Mouse (Mus musculus): ENCODE measurements around the gene Rpn2. TPM values are rescaled to one million over a fixed set of nuclear protein-coding genes. Genes with fewer than 3 reads are reported as not detected.
A peak's percentile ranks its signal among the peaks of the same experiment; 100 is the strongest.

Rpn2 gene
- polyA plus RNA-seq, 1 experiment from 2014 or later, result 269 TPM

DNA sequence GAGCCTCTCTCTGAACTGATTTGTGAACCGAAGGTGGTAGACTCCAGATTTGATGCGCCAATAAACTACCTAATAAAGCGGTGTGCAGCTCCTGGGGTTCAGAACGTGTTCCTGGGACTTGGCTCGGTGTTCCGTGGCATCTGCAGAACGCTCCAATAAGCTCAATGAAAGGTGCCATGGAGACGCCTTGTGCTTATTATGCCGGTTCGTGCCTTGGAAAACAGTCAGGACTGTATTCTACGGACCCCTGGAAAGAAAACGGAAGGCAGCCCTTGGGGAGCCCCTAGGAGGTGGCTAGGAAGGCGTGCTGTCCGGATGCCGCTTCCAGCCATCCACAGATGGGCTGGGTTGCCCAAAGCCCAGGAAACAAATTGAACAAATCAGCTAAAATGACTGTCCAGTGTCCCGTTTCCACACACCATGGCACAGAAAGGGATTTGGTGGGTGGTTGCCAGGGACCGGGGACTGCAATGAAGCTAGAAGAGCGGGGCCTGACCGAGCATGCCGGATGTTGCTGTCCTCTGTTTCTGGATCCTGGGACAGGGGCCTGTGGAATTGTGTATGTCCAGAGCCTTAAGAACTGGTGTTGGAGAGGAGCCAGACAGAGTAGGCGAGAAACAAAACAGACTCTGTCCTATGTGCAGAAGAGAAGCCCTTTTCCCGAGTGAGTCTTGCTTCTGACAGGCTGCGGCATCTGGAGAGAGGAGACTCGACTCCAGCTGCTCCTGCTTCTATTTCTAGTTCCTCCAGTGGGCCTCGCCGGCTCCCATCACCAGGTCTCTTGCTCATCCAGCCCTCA is 68.7 kb downstream of the Rpn2 start, which contains the start of gene Ghrh:
TSS of gene Ghrh (minus strand) at position 146 of the 799 bp plus-strand sequence.
- Histone ChIP-seq H3K9ac (ENCODE audit: low read length) (no peak within 1 kb of the TSS), H3K9me3 (ENCODE audit: control insufficient read depth, low read length) (no peaks in the 10 kb centered on the region), H3K27ac (replicated peaks; ENCODE audit: low read depth, low read length) (no peak within 1 kb of the TSS), H3K4me1 (ENCODE audit: control insufficient read depth, insufficient read depth, low read length) (no peaks in the 10 kb centered on the region), H3K4me2 (ENCODE audit: low read depth, severe bottlenecking) (no peak within 1 kb of the TSS), H3K4me3 (ENCODE audit: low read depth, low read length) (no peak within 1 kb of the TSS), H3K36me3 (ENCODE audit: control insufficient read depth, insufficient read depth, low read length) (no peaks in the 10 kb centered on the region), H3K27me3 (ENCODE audit: control insufficient read depth, insufficient read depth, low read length) (no peaks in the 10 kb centered on the region)
- DNase-seq (ENCODE audit: low spot score) (no peak), ATAC-seq (ENCODE audit: insufficient number of reproducible peaks, low FRiP score, low TSS enrichment, low read depth) (no peak)
- WGBS, result 81% methylated on average over 26 of the region's 26 CpGs

GRCm38 (mm10) chr2:157349121-157349778 is 70.4 kb downstream of the Rpn2 start:
- Histone ChIP-seq H3K27ac (replicated peaks; ENCODE audit: low read depth, low read length) (no peak overlapping the region), H3K27me3 (ENCODE audit: control insufficient read depth, insufficient read depth, low read length) (no peaks in the 10 kb centered on the region), H3K4me2 (ENCODE audit: low read depth, severe bottlenecking) (no peak overlapping the region), H3K4me3 (ENCODE audit: low read depth, low read length) (no peak overlapping the region), H3K36me3 (ENCODE audit: control insufficient read depth, insufficient read depth, low read length) (no peaks in the 10 kb centered on the region), H3K4me1 (ENCODE audit: control insufficient read depth, insufficient read depth, low read length) (peaks cover 5% of the 10 kb centered on the region; the same call in 1 of the 2 replicates), H3K9ac (ENCODE audit: low read length) (no peak overlapping the region), H3K9me3 (ENCODE audit: control insufficient read depth, low read length) (no peaks in the 10 kb centered on the region)
- DNase-seq (ENCODE audit: low spot score), result no peak
- ATAC-seq (ENCODE audit: insufficient number of reproducible peaks, low FRiP score, low TSS enrichment, low read depth), result no peak
- 79% methylated on average over 12 of the region's 12 CpGs for WGBS

DNA sequence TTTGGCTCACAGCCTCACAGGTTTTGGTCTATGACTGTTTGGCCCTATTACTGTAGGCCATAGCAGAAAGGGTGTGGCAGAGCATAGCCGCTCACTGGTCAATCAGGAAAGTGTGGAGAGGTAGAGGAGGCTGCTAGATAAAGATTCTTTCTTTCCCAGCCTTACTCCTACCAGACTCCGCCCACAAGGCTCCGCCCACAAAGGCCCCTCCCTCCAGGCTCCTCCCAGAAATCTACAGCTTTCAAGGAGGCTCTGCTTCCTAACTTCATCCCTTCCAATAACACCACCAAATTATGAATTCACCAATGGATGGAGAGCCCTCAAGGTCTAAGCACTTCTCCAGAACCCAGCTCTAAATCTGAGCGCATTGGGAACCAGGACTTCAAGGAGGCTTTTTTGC is 74.4 kb downstream of the Rpn2 start:
- DNase-seq (ENCODE audit: low spot score) (no peak), ATAC-seq (ENCODE audit: insufficient number of reproducible peaks, low FRiP score, low TSS enrichment, low read depth) (no peak)
- Histone ChIP-seq H3K9me3 (ENCODE audit: control insufficient read depth, low read length) (no peaks in the 10 kb centered on the region), H3K27me3 (ENCODE audit: control insufficient read depth, insufficient read depth, low read length) (no peaks in the 10 kb centered on the region), H3K9ac (ENCODE audit: low read length) (no peak overlapping the region), H3K4me3 (ENCODE audit: low read depth, low read length) (no peak overlapping the region), H3K27ac (replicated peaks; ENCODE audit: low read depth, low read length) (no peak overlapping the region), H3K36me3 (ENCODE audit: control insufficient read depth, insufficient read depth, low read length) (no peaks in the 10 kb centered on the region), H3K4me1 (ENCODE audit: control insufficient read depth, insufficient read depth, low read length) (peaks cover 5% of the 10 kb centered on the region; the same call in 1 of the 2 replicates), H3K4me2 (ENCODE audit: low read depth, severe bottlenecking) (no peak overlapping the region)
- 74% methylated on average over 4 of the region's 4 CpGs for WGBS

DNA sequence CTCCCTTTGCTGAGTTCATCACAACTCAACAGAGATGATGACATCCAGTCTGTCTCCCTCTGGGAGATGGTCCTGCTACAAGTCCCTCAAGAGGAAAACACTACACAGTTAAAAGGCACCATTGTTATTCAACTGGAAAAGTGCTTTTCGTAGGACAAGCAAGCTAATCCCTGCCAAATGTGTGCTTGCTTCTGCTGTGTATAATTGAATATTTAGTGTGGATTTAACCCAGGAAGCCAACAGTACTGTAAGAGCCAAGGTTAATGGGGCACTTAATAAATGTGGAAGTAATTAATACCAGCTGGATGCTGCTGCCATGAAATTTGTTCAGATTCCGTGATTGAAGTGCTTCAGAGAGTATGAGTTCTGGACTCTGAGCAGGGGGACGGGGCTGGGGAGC is 75.3 kb downstream of the Rpn2 start:
- no peak overlapping the region for H3K4me2 ChIP-seq (ENCODE audit: low read depth, severe bottlenecking)
- no peak overlapping the region for H3K9ac ChIP-seq (ENCODE audit: low read length)
- no peaks in the 10 kb centered on the region for H3K27me3 ChIP-seq (ENCODE audit: control insufficient read depth, insufficient read depth, low read length)
- 40% methylated on average over 3 of the region's 3 CpGs for WGBS
- peaks cover 5% of the 10 kb centered on the region; the same call in 1 of the 2 replicates for H3K4me1 ChIP-seq (ENCODE audit: control insufficient read depth, insufficient read depth, low read length)
- no peaks in the 10 kb centered on the region for H3K36me3 ChIP-seq (ENCODE audit: control insufficient read depth, insufficient read depth, low read length)
- DNase-seq (ENCODE audit: low spot score) (no peak), ATAC-seq (ENCODE audit: insufficient number of reproducible peaks, low FRiP score, low TSS enrichment, low read depth) (no peak)
- no peak overlapping the region for H3K27ac ChIP-seq (replicated peaks; ENCODE audit: low read depth, low read length)
- no peaks in the 10 kb centered on the region for H3K9me3 ChIP-seq (ENCODE audit: control insufficient read depth, low read length)
- H3K4me3 ChIP-seq (ENCODE audit: low read depth, low read length), result no peak overlapping the region

DNA sequence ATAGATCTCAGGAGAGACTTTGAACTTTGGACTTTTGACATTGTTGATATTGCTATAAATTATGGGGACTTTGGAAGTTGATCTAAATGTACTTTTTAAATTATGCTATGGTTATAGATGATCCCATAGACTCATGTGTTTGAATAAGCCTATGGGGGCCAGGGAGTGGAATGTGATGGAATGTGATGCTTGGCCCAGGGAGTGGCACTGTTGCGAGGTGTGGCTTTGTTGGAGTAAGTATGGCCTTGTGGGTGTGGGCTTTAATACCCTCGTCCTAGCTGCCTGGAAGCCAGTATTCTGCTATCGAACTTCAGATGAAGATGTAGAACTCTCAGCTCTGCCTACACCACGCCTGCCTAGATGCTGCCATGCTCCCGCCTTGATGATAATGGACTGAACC is 81.2 kb downstream of the Rpn2 start:
- Histone ChIP-seq H3K9me3 (ENCODE audit: control insufficient read depth, low read length) (no peaks in the 10 kb centered on the region), H3K36me3 (ENCODE audit: control insufficient read depth, insufficient read depth, low read length) (no peaks in the 10 kb centered on the region), H3K27me3 (ENCODE audit: control insufficient read depth, insufficient read depth, low read length) (no peaks in the 10 kb centered on the region), H3K9ac (ENCODE audit: low read length) (no peak overlapping the region), H3K4me3 (ENCODE audit: low read depth, low read length) (no peak overlapping the region), H3K4me2 (ENCODE audit: low read depth, severe bottlenecking) (no peak overlapping the region), H3K4me1 (ENCODE audit: control insufficient read depth, insufficient read depth, low read length) (no peaks in the 10 kb centered on the region), H3K27ac (replicated peaks; ENCODE audit: low read depth, low read length) (no peak overlapping the region)
- DNase-seq (ENCODE audit: low spot score) (no peak), ATAC-seq (ENCODE audit: insufficient number of reproducible peaks, low FRiP score, low TSS enrichment, low read depth) (no peak)
- WGBS, result 76% methylated on average over 5 of the region's 5 CpGs

GRCm38 (mm10) chr2:157363031-157363430 is 84.2 kb downstream of the Rpn2 start:
- H3K27me3 ChIP-seq (ENCODE audit: control insufficient read depth, insufficient read depth, low read length), result no peaks in the 10 kb centered on the region
- 73% methylated on average over 3 of the region's 3 CpGs for WGBS
- H3K9me3 ChIP-seq (ENCODE audit: control insufficient read depth, low read length), result no peaks in the 10 kb centered on the region
- no peak overlapping the region for H3K27ac ChIP-seq (replicated peaks; ENCODE audit: low read depth, low read length)
- DNase-seq (ENCODE audit: low spot score) (no peak), ATAC-seq (ENCODE audit: insufficient number of reproducible peaks, low FRiP score, low TSS enrichment, low read depth) (no peak)
- H3K4me1 ChIP-seq (ENCODE audit: control insufficient read depth, insufficient read depth, low read length), result no peaks in the 10 kb centered on the region
- H3K4me3 ChIP-seq (ENCODE audit: low read depth, low read length), result no peak overlapping the region
- no peak overlapping the region for H3K4me2 ChIP-seq (ENCODE audit: low read depth, severe bottlenecking)
- no peaks in the 10 kb centered on the region for H3K36me3 ChIP-seq (ENCODE audit: control insufficient read depth, insufficient read depth, low read length)
- H3K9ac ChIP-seq (ENCODE audit: low read length), result no peak overlapping the region

DNA sequence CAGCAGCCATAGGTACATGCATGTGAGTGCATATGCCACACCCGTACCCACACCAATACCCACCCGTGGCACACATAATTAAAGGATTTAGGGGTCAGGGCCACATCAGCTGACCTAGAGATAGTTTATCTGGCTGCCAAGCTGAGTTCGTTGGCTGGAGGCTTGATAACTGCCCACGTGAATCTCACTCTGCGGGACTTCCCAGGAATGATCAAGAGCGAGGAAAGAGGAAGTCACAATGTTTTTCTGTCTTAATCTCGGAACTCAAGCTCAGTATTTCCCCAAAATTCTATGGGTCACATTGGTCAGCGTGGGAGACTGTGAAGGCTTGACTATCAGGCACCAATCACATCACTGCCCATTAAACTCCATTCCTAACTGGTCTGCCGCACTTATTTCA is 87.9 kb downstream of the Rpn2 start:
- no peak for DNase-seq (ENCODE audit: low spot score)
- 0 out of 2 replicates have a peak overlapping the region, but pooled peaks have one; percentile 82 for H3K27ac ChIP-seq (replicated peaks; ENCODE audit: low read depth, low read length)
- 91% methylated on average over 9 of the region's 9 CpGs for WGBS
- H3K9ac ChIP-seq (ENCODE audit: low read length), result no peak overlapping the region
- H3K4me2 ChIP-seq (ENCODE audit: low read depth, severe bottlenecking), result peak overlapping the region; percentile 88
- no peak for ATAC-seq (ENCODE audit: insufficient number of reproducible peaks, low FRiP score, low TSS enrichment, low read depth)
- no peaks in the 10 kb centered on the region for H3K36me3 ChIP-seq (ENCODE audit: control insufficient read depth, insufficient read depth, low read length)
- H3K27me3 ChIP-seq (ENCODE audit: control insufficient read depth, insufficient read depth, low read length), result no peaks in the 10 kb centered on the region
- no peaks in the 10 kb centered on the region for H3K9me3 ChIP-seq (ENCODE audit: control insufficient read depth, low read length)
- peaks cover 4% of the 10 kb centered on the region; the same call in 1 of the 2 replicates for H3K4me1 ChIP-seq (ENCODE audit: control insufficient read depth, insufficient read depth, low read length)
- H3K4me3 ChIP-seq (ENCODE audit: low read depth, low read length), result no peak overlapping the region

GRCm38 (mm10) chr2:157367184-157367893 is 88.5 kb downstream of the Rpn2 start, which contains the start of gene Manbal:
Manbal (plus strand) TSS chr2:157367594.
- Histone ChIP-seq H3K4me2 (ENCODE audit: low read depth, severe bottlenecking) (peak within 1 kb of the TSS; percentile 88), H3K9me3 (ENCODE audit: control insufficient read depth, low read length) (no peaks in the 10 kb centered on the region), H3K27ac (replicated peaks; ENCODE audit: low read depth, low read length) (peak within 1 kb of the TSS; percentile 82), H3K9ac (ENCODE audit: low read length) (peak within 1 kb of the TSS; percentile 97), H3K4me1 (ENCODE audit: control insufficient read depth, insufficient read depth, low read length) (peaks cover 4% of the 10 kb centered on the region; the same call in 1 of the 2 replicates), H3K4me3 (ENCODE audit: low read depth, low read length) (peak within 1 kb of the TSS; percentile 92), H3K27me3 (ENCODE audit: control insufficient read depth, insufficient read depth, low read length) (no peaks in the 10 kb centered on the region), H3K36me3 (ENCODE audit: control insufficient read depth, insufficient read depth, low read length) (no peaks in the 10 kb centered on the region)
- peak; percentile 99 for DNase-seq (ENCODE audit: low spot score)
- ATAC-seq (ENCODE audit: insufficient number of reproducible peaks, low FRiP score, low TSS enrichment, low read depth), result peak; percentile 81
- WGBS, result 3% methylated on average over 42 of the region's 42 CpGs

Measured in limb, embryonic 11.5 days (tissue).